Mouse (Mus musculus): ENCODE data around the gene Entpd2. TPM values are rescaled to one million over a fixed set of nuclear protein-coding genes. Genes with fewer than 3 reads are reported as not detected.

Entpd2 gene
- polyA plus RNA-seq, 1 experiment: 0.89 TPM

DNA sequence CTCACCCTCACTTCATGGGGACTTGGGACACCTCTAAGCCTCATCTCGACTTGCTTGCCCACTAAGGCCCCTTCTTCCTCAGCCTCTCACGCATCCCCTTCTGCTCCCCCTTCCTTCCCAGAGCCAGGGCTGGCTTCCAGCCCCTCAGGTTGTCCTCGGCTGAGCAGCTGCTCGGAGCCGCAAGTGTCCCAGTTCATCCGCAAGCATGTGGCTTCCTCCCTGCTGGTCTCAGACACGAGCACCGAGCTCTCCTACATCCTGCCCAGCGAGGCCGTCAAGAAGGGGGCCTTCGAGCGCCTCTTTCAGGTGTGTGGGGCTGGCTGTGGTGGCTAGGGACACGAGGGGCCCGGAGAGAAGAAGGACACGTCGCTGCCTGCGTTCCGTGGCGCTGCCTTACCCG lies 45.4 kb downstream of the Entpd2 start:
- H3K36me3 ChIP-seq (ENCODE audit: control insufficient read depth, insufficient read depth): no peaks in the 10 kb centered on the region
- no peaks in the 10 kb centered on the region for H3K79me2 ChIP-seq (ENCODE audit: control insufficient read depth, insufficient read depth)
- TF ChIP-seq TCF12 (IDR thresholded peaks at IDR 0.05; ENCODE audit: insufficient read depth, poor library complexity, severe bottlenecking): no peak
- TF ChIP-seq SRF (IDR thresholded peaks at IDR 0.05; ENCODE audit: control insufficient read depth, insufficient read length, low read depth): no peak
- no peak for TF ChIP-seq TCF3 (IDR thresholded peaks at IDR 0.05; ENCODE audit: insufficient read length, low read depth)
- TF ChIP-seq REST (IDR thresholded peaks at IDR 0.05; ENCODE audit: insufficient read depth, insufficient read length): no peak
- TF ChIP-seq MYOD1 (IDR thresholded peaks at IDR 0.05; ENCODE audit: control insufficient read depth in 1 of 3, insufficient read length in 2 of 3, low read depth in 2 of 3): no peak
- H3K4me3 ChIP-seq: no peak overlapping the region
- H3K4me2 ChIP-seq (ENCODE audit: low read depth): no peak overlapping the region
- H3K27me3 ChIP-seq (ENCODE audit: control insufficient read depth, insufficient read depth, insufficient read length): no peaks in the 10 kb centered on the region
- H3ac ChIP-seq (ENCODE audit: control insufficient read depth, insufficient read length): no peak overlapping the region

DNA sequence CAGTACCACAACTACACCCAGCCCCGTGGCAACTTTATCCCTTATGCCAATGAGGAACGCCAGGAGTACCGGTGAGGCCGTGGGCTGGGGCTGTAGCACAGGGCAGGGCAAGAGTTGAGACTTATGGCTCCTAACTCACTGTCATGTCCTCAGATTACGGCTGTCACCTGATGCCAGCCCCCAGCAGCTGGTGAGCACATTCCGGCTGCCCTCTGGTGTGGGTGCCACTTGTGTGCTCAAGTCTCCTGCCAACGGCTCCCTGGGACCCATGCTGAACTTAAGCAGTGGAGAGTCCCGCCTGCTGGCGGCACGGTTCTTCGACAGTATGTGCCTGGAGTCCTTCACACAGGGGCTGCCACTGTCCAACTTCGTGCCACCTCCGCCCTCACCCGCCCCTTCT lies 47.0 kb downstream of the Entpd2 start:
- H3K36me3 ChIP-seq (ENCODE audit: control insufficient read depth, insufficient read depth): no peaks in the 10 kb centered on the region
- no peak overlapping the region for H3K4me2 ChIP-seq (ENCODE audit: low read depth)

More for the DNA sequence above, 47.0 kb downstream of the Entpd2 start:
- Histone ChIP-seq H3K4me3 (no peak overlapping the region), H3ac (ENCODE audit: control insufficient read depth, insufficient read length) (no peak overlapping the region), H3K27me3 (ENCODE audit: control insufficient read depth, insufficient read depth, insufficient read length) (no peaks in the 10 kb centered on the region), H3K79me2 (ENCODE audit: control insufficient read depth, insufficient read depth) (no peaks in the 10 kb centered on the region)
- TF ChIP-seq TCF3 (IDR thresholded peaks at IDR 0.05; ENCODE audit: insufficient read length, low read depth) (no peak), MYOD1 (IDR thresholded peaks at IDR 0.05; ENCODE audit: control insufficient read depth in 1 of 3, insufficient read length in 2 of 3, low read depth in 2 of 3) (peak in 2 of 3 experiments; percentile 63 to 87), MYOG (IDR thresholded peaks at IDR 0.05; ENCODE audit: control insufficient read depth in 1 of 3, insufficient read depth in 1 of 3, insufficient read length in 2 of 3, low read depth in 2 of 3) (peak; percentile 67 to 89 (median 77))

Other genes starting within 250 kb of the Entpd2 start
- gene Nrarp, start 215.1 kb upstream of the Entpd2 start, polyA plus RNA-seq (2012; fragmentation: generic; extraction: Trizol): 1.3 TPM
- gene Tor4a, start 199.0 kb upstream of the Entpd2 start, polyA plus RNA-seq (2012; fragmentation: generic; extraction: Trizol): 9.2 TPM
- 55.8 TPM for gene Nelfb, start 184.4 kb upstream of the Entpd2 start, polyA plus RNA-seq (2012; fragmentation: generic; extraction: Trizol)
- gene Stpg3, start 181.2 kb upstream of the Entpd2 start, polyA plus RNA-seq (2012; fragmentation: generic; extraction: Trizol): not detected
- gene Fam166a, start 177.1 kb upstream of the Entpd2 start, polyA plus RNA-seq (2012; fragmentation: generic; extraction: Trizol): 0.48 TPM
- 359 TPM for gene Tubb4b, start 171.2 kb upstream of the Entpd2 start, polyA plus RNA-seq (2012; fragmentation: generic; extraction: Trizol)
- not detected for gene Slc34a3, start 161.5 kb upstream of the Entpd2 start, polyA plus RNA-seq (2012; fragmentation: generic; extraction: Trizol)
- gene Rnf224, start 159.1 kb upstream of the Entpd2 start, polyA plus RNA-seq (2012; fragmentation: generic; extraction: Trizol): not detected
- gene Rnf208, start 153.6 kb upstream of the Entpd2 start, polyA plus RNA-seq (2012; fragmentation: generic; extraction: Trizol): 0.59 TPM
- not detected for gene Cysrt1, start 153.4 kb upstream of the Entpd2 start, polyA plus RNA-seq (2012; fragmentation: generic; extraction: Trizol)
- 4.5 TPM for gene AL732309.1, start 149.0 kb upstream of the Entpd2 start, polyA plus RNA-seq (2012; fragmentation: generic; extraction: Trizol)
- gene Tmem203, start 140.4 kb upstream of the Entpd2 start, polyA plus RNA-seq (2012; fragmentation: generic; extraction: Trizol): 47.2 TPM
- 5.5 TPM for gene Tprn, start 133.3 kb upstream of the Entpd2 start, polyA plus RNA-seq (2012; fragmentation: generic; extraction: Trizol)
- gene Ssna1, start 123.4 kb upstream of the Entpd2 start, polyA plus RNA-seq (2012; fragmentation: generic; extraction: Trizol): 106 TPM
- gene Anapc2, start 123.4 kb upstream of the Entpd2 start, polyA plus RNA-seq (2012; fragmentation: generic; extraction: Trizol): 97.9 TPM
- 0.40 TPM for gene Tmem210, start 107.7 kb upstream of the Entpd2 start, polyA plus RNA-seq (2012; fragmentation: generic; extraction: Trizol)
- 1.6 TPM for gene Lrrc26, start 106.0 kb upstream of the Entpd2 start, polyA plus RNA-seq (2012; fragmentation: generic; extraction: Trizol)
- gene Grin1, start 76.7 kb upstream of the Entpd2 start, polyA plus RNA-seq (2012; fragmentation: generic; extraction: Trizol): 0.12 TPM
- 46.3 TPM for gene Man1b1, start 63.5 kb upstream of the Entpd2 start, polyA plus RNA-seq (2012; fragmentation: generic; extraction: Trizol)
- gene Dpp7, start 39.5 kb upstream of the Entpd2 start, polyA plus RNA-seq (2012; fragmentation: generic; extraction: Trizol): 43.0 TPM
- 68.3 TPM for gene Uap1l1, start 30.2 kb upstream of the Entpd2 start, polyA plus RNA-seq (2012; fragmentation: generic; extraction: Trizol)
- gene Sapcd2, start 23.6 kb upstream of the Entpd2 start, polyA plus RNA-seq (2012; fragmentation: generic; extraction: Trizol): 10.4 TPM
- 114 TPM for gene Npdc1, start 3.5 kb downstream of the Entpd2 start, polyA plus RNA-seq (2012; fragmentation: generic; extraction: Trizol)
- gene Fut7, start 27.4 kb downstream of the Entpd2 start, polyA plus RNA-seq (2012; fragmentation: generic; extraction: Trizol): 0.08 TPM
- 9.8 TPM for gene Abca2, start 32.8 kb downstream of the Entpd2 start, polyA plus RNA-seq (2012; fragmentation: generic; extraction: Trizol)
- gene Clic3, start 61.0 kb downstream of the Entpd2 start, polyA plus RNA-seq (2012; fragmentation: generic; extraction: Trizol): 13.5 TPM
- gene Paxx, start 65.2 kb downstream of the Entpd2 start, polyA plus RNA-seq (2012; fragmentation: generic; extraction: Trizol): 64.3 TPM
- 9.8 TPM for gene Ptgds, start 74.2 kb downstream of the Entpd2 start, polyA plus RNA-seq (2012; fragmentation: generic; extraction: Trizol)
- not detected for gene Lcn12, start 98.0 kb downstream of the Entpd2 start, polyA plus RNA-seq (2012; fragmentation: generic; extraction: Trizol)
- gene Fbxw5, start 104.9 kb downstream of the Entpd2 start, polyA plus RNA-seq (2012; fragmentation: generic; extraction: Trizol): 53.6 TPM
- gene C8g, start 105.8 kb downstream of the Entpd2 start, polyA plus RNA-seq (2012; fragmentation: generic; extraction: Trizol): 0.74 TPM
- 40.4 TPM for gene Traf2, start 151.1 kb downstream of the Entpd2 start, polyA plus RNA-seq (2012; fragmentation: generic; extraction: Trizol)
- 513 TPM for gene Edf1, start 162.0 kb downstream of the Entpd2 start, polyA plus RNA-seq (2012; fragmentation: generic; extraction: Trizol)
- gene Mamdc4, start 179.0 kb downstream of the Entpd2 start, polyA plus RNA-seq (2012; fragmentation: generic; extraction: Trizol): 8.7 TPM
- gene Phpt1, start 179.3 kb downstream of the Entpd2 start, polyA plus RNA-seq (2012; fragmentation: generic; extraction: Trizol): 108 TPM
- 1.0 TPM for gene Ajm1, start 185.9 kb downstream of the Entpd2 start, polyA plus RNA-seq (2012; fragmentation: generic; extraction: Trizol)
- 76.5 TPM for gene Rabl6, start 212.6 kb downstream of the Entpd2 start, polyA plus RNA-seq (2012; fragmentation: generic; extraction: Trizol)
- 0.13 TPM for gene Ccdc183, start 221.8 kb downstream of the Entpd2 start, polyA plus RNA-seq (2012; fragmentation: generic; extraction: Trizol)
- gene Tmem141, start 226.1 kb downstream of the Entpd2 start, polyA plus RNA-seq (2012; fragmentation: generic; extraction: Trizol): 32.6 TPM
- 0.10 TPM for gene Fcna, start 232.2 kb downstream of the Entpd2 start, polyA plus RNA-seq (2012; fragmentation: generic; extraction: Trizol)

All from myocyte (in vitro differentiated cells).